Mouse (Mus musculus) neural tube, embryonic 11.5 days (tissue): ENCODE measurements around the gene Trim56. TPM values are rescaled to one million over a fixed set of nuclear protein-coding genes. Genes with fewer than 3 reads are reported as not detected.

Source experiments
- ATAC-seq: fragments of 200-750 bp; cut with Nextera tagmentation; 2 replicates; pipeline ENCODE4 v1.8.0; 2017; ENCODE audit warnings: moderate number of reproducible peaks, mild to moderate bottlenecking, moderate TSS enrichment, moderate library complexity; ENCODE audit not compliant: insufficient read depth, low FRiP score, low TSS enrichment
- DNase-seq: peaks from one replicate; pipeline ENCODE4 v3.0.0-alpha.2; 2015; ENCODE audit warnings: low spot score
- H3K27ac ChIP-seq: fragments of 300-500 bp; sonication (generic); 2 replicates; pipeline ENCODE4 v1.5.1; 2014; ENCODE audit warnings: low read depth, mild to moderate bottlenecking, low read length
- H3K27me3 ChIP-seq: fragments of 300-500 bp; sonication (generic); 2 replicates; pipeline ENCODE4 v1.6.1; 2014; ENCODE audit warnings: mild to moderate bottlenecking, low read length, mixed read lengths; ENCODE audit not compliant: control insufficient read depth, insufficient read depth
- H3K36me3 ChIP-seq: fragments of 300-500 bp; sonication (generic); 2 replicates; pipeline ENCODE4 v1.6.1; 2014; ENCODE audit warnings: mild to moderate bottlenecking, low read length, moderate library complexity, mixed read lengths; ENCODE audit not compliant: control insufficient read depth, insufficient read depth
- H3K4me1 ChIP-seq: fragments of 300-500 bp; sonication (generic); 2 replicates; pipeline ENCODE4 v1.6.1; 2014; ENCODE audit warnings: low read length, mixed read lengths; ENCODE audit not compliant: control insufficient read depth, insufficient read depth
- H3K4me2 ChIP-seq: fragments of 300-500 bp; sonication (generic); 2 replicates; pipeline ENCODE4 v1.6.1; 2014; ENCODE audit warnings: low read depth, mild to moderate bottlenecking, moderate library complexity
- H3K4me3 ChIP-seq: fragments of 300-500 bp; sonication (generic); 2 replicates; pipeline ENCODE4 v1.5.1; 2014; ENCODE audit warnings: low read depth, low read length
- H3K9ac ChIP-seq: fragments of 300-500 bp; sonication (generic); 2 replicates; pipeline ENCODE4 v1.6.1; 2014; ENCODE audit warnings: mild to moderate bottlenecking, low read length
- H3K9me3 ChIP-seq: fragments of 300-500 bp; sonication (generic); 2 replicates; pipeline ENCODE4 v1.6.1; 2016; ENCODE audit warnings: low read length; ENCODE audit not compliant: control insufficient read depth
- WGBS: fragments of 180-500 bp; shearing (Covaris S2); extraction: QIAGEN DNeasy Blood & Tissue Kit; methylation state at CpG from one replicate; pipeline ENCODE4 v1.1.7; 2014; 5-methylcytosine and 5-hydroxymethylcytosine counted together
- polyA plus RNA-seq: library from polyadenylated mRNA; unstranded; fragments of >200 nt; fragmentation: Nextera tagmentation; extraction: Ambion mirVana; gene quantifications from 2 replicates; pipeline ENCODE4 v1.2.1, GENCODE M21; 2014

Trim56 gene
- polyA plus RNA-seq, 1 experiment from 2014 or later, result 4.9 TPM

GRCm38 (mm10) chr5:137114891-137115561, 983 bp downstream of the Trim56 start:
- peak overlapping the region; percentile 72; the same call in 1 of the 2 replicates for H3K9ac ChIP-seq
- peak overlapping the region; percentile 60; the same call in 1 of the 2 replicates for H3K4me2 ChIP-seq
- DNase-seq, result no peak
- peaks cover 2% of the 10 kb centered on the region; the same call in 1 of the 2 replicates for H3K36me3 ChIP-seq
- H3K27me3 ChIP-seq, result no peaks in the 10 kb centered on the region
- WGBS, result 91% methylated on average over 9 of the region's 9 CpGs
- H3K4me3 ChIP-seq, result no peak overlapping the region; the same call in 1 of the 2 replicates
- peaks cover 6% of the 10 kb centered on the region for H3K4me1 ChIP-seq
- no peak overlapping the region for H3K27ac ChIP-seq
- H3K9me3 ChIP-seq, result no peaks in the 10 kb centered on the region; the same call in 1 of the 2 replicates
- ATAC-seq, result no peak

GRCm38 (mm10) chr5:137111542-137112408, 4.2 kb downstream of the Trim56 start:
- 79% methylated on average over 4 of the region's 5 CpGs for WGBS
- H3K4me2 ChIP-seq, result no peak overlapping the region
- H3K9me3 ChIP-seq, result no peaks in the 10 kb centered on the region; the same call in 1 of the 2 replicates
- no peaks in the 10 kb centered on the region for H3K27me3 ChIP-seq
- H3K36me3 ChIP-seq, result peaks cover 2% of the 10 kb centered on the region; the same call in 1 of the 2 replicates
- H3K4me1 ChIP-seq, result peaks cover 6% of the 10 kb centered on the region
- ATAC-seq (no peak), DNase-seq (no peak)
- no peak overlapping the region for H3K4me3 ChIP-seq
- H3K9ac ChIP-seq, result no peak overlapping the region
- no peak overlapping the region for H3K27ac ChIP-seq

GRCm38 (mm10) chr5:137110863-137111262, 5.1 kb downstream of the Trim56 start:
- Histone ChIP-seq H3K4me3 (no peak overlapping the region), H3K9ac (no peak overlapping the region), H3K4me1 (0 out of 2 replicates have a peak, but pooled peaks cover 3% of the 10 kb centered on the region), H3K36me3 (peaks cover 2% of the 10 kb centered on the region; the same call in 1 of the 2 replicates), H3K27me3 (no peaks in the 10 kb centered on the region), H3K27ac (no peak overlapping the region), H3K9me3 (no peaks in the 10 kb centered on the region; the same call in 1 of the 2 replicates), H3K4me2 (no peak overlapping the region)
- WGBS, result 95% methylated on average over 12 of the region's 12 CpGs
- ATAC-seq, result no peak
- no peak for DNase-seq

GRCm38 (mm10) chr5:137109941-137110593, 5.9 kb downstream of the Trim56 start:
- Histone ChIP-seq H3K4me3 (no peak overlapping the region), H3K4me2 (no peak overlapping the region), H3K27me3 (no peaks in the 10 kb centered on the region), H3K9ac (no peak overlapping the region), H3K4me1 (0 out of 2 replicates have a peak, but pooled peaks cover 1% of the 10 kb centered on the region), H3K36me3 (peaks cover 2% of the 10 kb centered on the region; the same call in 1 of the 2 replicates), H3K27ac (no peak overlapping the region), H3K9me3 (no peaks in the 10 kb centered on the region; the same call in 1 of the 2 replicates)
- 62% methylated on average over 25 of the region's 25 CpGs for WGBS
- ATAC-seq, result no peak
- no peak for DNase-seq

GRCm38 (mm10) chr5:137108111-137108510, 7.9 kb downstream of the Trim56 start:
- DNase-seq (no peak), ATAC-seq (no peak)
- Histone ChIP-seq H3K4me2 (no peak overlapping the region), H3K27ac (no peak overlapping the region), H3K9me3 (no peaks in the 10 kb centered on the region), H3K4me1 (no peaks in the 10 kb centered on the region), H3K27me3 (no peaks in the 10 kb centered on the region), H3K9ac (no peak overlapping the region), H3K36me3 (no peaks in the 10 kb centered on the region), H3K4me3 (no peak overlapping the region)
- 75% methylated on average over 6 of the region's 6 CpGs for WGBS

- H3K9me3 ChIP-seq, result no peaks in the 10 kb centered on the region
- no peaks in the 10 kb centered on the region for H3K36me3 ChIP-seq
- H3K27ac ChIP-seq, result no peak overlapping the region
- no peak overlapping the region for H3K9ac ChIP-seq
- no peak for DNase-seq
- 0 out of 2 replicates have a peak, but pooled peaks cover 2% of the 10 kb centered on the region for H3K4me1 ChIP-seq
- ATAC-seq, result no peak
- no peak overlapping the region for H3K4me2 ChIP-seq
- no peak overlapping the region for H3K4me3 ChIP-seq
- no peaks in the 10 kb centered on the region for H3K27me3 ChIP-seq
- WGBS, result 86% methylated on average over 8 of the region's 8 CpGs
Observed at GRCm38 (mm10) chr5:137107670-137108069, 8.3 kb downstream of the Trim56 start.

- ATAC-seq, result no peak
- DNase-seq, result peak; percentile 82
- Histone ChIP-seq H3K4me3 (no peak overlapping the region), H3K4me1 (0 out of 2 replicates have a peak, but pooled peaks cover 3% of the 10 kb centered on the region), H3K9me3 (no peaks in the 10 kb centered on the region), H3K27ac (no peak overlapping the region), H3K9ac (no peak overlapping the region), H3K4me2 (no peak overlapping the region), H3K27me3 (no peaks in the 10 kb centered on the region), H3K36me3 (no peaks in the 10 kb centered on the region)
- WGBS, result 14% methylated on average over 6 of the region's 6 CpGs
Observed at GRCm38 (mm10) chr5:137107024-137107423, 9.0 kb downstream of the Trim56 start.

GRCm38 (mm10) chr5:137106434-137106833, 9.6 kb downstream of the Trim56 start:
- 75% methylated on average over 4 of the region's 4 CpGs for whole genome bisulfite sequencing
- Histone ChIP-seq H3K4me3 (no peak overlapping the region), H3K9me3 (no peaks in the 10 kb centered on the region), H3K27ac (no peak overlapping the region), H3K9ac (no peak overlapping the region), H3K4me2 (no peak overlapping the region), H3K36me3 (no peaks in the 10 kb centered on the region), H3K27me3 (no peaks in the 10 kb centered on the region), H3K4me1 (0 out of 2 replicates have a peak, but pooled peaks cover 3% of the 10 kb centered on the region)
- ATAC-seq (no peak), DNase-seq (no peak)
